Mouse (Mus musculus) left cerebral cortex, adult 2 months (tissue): ENCODE data around the gene Gpr50. TPM values are rescaled to one million over a fixed set of nuclear protein-coding genes. Genes with fewer than 3 reads are reported as not detected.
A peak's percentile ranks its signal among the peaks of the same experiment; 100 is the strongest.

Experiments
- DNase-seq, 2 experiments: peaks; one replicate each; pipeline ENCODE4 v3.0.0; 2021 to 2022; ENCODE audit warnings: low spot score in 2 of 2, mixed read lengths in 1 of 2; ENCODE audit errors: extremely low spot score in 1 of 2
- H3K27ac ChIP-seq: fragments of 200-600 bp; 2 replicates; pipeline ENCODE4 v1.8.1; 2022
- H3K4me3 ChIP-seq: fragments of 200-600 bp; 2 replicates; pipeline ENCODE4 v1.8.1; 2022
- CTCF ChIP-seq: fragments of 200-600 bp; IDR thresholded peaks from 2 replicates; pipeline ENCODE4 v1.8.1; 2022; ENCODE audit warnings: antibody characterized with exemption, mild to moderate bottlenecking, moderate library complexity
- intact Hi-C: fragments of 180-260 bp; cut with DNase I; formaldehyde crosslinking; loops from one replicate; pipeline ENCODE4 v1.15.1; 2025
- total RNA-seq, 2 experiments: library from RNA; stranded (reverse); gene quantifications; 2 replicates each; pipeline ENCODE4 v1.2.3; 2021

The Gpr50 gene
- total RNA-seq, 2 experiments from 2014 or later: 0.34 to 0.37 TPM

DNA sequence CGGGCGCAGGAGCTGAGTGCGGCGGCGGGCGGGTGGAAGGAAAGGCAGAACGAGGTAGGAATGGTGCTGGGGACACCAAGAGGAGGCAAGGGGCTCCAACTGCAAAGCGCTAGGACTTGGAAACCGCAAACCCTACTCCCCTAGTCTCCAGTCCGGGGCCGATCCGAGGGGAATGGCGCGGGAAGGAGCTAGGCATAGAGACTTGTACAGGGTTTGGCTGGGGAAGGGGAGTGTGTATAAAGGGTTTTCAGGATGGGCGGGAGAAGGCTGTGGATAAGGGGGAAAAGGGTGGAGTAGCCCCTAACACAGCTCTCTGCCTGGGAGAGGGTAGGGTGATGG, 1.2 kb downstream of the Gpr50 start:
- H3K4me3 ChIP-seq: peak overlapping the region; percentile 9; the same call in 1 of the 2 replicates
- no peak for TF ChIP-seq CTCF
- intact Hi-C loops: no loop called here
- no peak overlapping the region for H3K27ac ChIP-seq
- no peak for DNase-seq

- Histone ChIP-seq H3K4me3 (no peak overlapping the region), H3K27ac (no peak overlapping the region)
- intact Hi-C loops: no loop called here
- DNase-seq: no peak
- TF ChIP-seq CTCF: no peak
These were observed 6.8 kb downstream of the Gpr50 start for GRCm38 (mm10) chrX:71670254-71670653.

DNA sequence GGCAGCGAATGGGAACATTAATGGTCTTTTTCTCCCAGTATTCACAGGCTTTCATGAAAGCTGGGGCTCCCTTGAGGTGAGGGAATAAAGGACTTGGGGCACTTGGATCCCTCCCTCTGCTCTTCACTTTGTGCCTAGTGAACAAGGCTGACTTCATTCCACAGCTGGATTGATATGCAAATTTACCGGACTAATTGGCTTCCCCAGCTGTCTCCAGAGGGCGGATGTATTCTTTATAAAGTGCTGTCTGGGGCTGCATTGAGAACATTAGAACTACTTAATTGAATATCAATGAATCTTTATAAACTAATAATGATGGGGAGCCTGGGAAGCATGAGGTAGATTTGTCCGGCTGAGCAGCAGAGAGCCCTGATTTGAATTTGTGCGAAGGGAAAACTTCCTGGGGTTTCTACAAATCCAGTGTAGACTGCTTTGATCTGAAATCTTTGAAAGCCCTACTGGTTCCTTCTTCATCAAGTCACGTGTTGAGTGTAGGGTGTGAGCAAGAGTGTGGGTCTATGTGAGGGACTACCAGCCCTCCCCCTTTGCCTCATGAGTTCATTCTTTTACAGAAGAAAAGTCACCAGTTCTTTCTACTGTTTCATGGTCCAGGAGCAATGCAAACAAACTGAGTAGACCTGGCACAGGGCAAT, 37.5 kb downstream of the Gpr50 start:
- no peak for DNase-seq
- intact Hi-C loops: no loop called here

More for the DNA sequence above, 37.5 kb downstream of the Gpr50 start:
- Histone ChIP-seq H3K27ac (no peak overlapping the region), H3K4me3 (no peak overlapping the region)
- TF ChIP-seq CTCF: no peak

Other genes starting within 250 kb of the Gpr50 start
- gene Cd99l2, start 170.8 kb upstream of the Gpr50 start, total RNA-seq: 10 to 100 TPM; 65.6 to 66.7 TPM
- gene Hmgb3, start 107.7 kb upstream of the Gpr50 start, total RNA-seq: 10 to 100 TPM; 24.0 to 33.7 TPM
- 10 to 100 TPM; 28.0 to 31.6 TPM for gene Vma21, start 152.3 kb downstream of the Gpr50 start, total RNA-seq